Mouse (Mus musculus) left cerebral cortex, postnatal 10 days (tissue): ENCODE measurements around the gene Oas1c. TPM values are rescaled to one million over a fixed set of nuclear protein-coding genes. Genes with fewer than 3 reads are reported as not detected.
"Not testable (repeated sequence)": the region's sequence is repeated elsewhere in the genome, so short reads cannot be mapped to it uniquely, and the experiment has no call there.

Source experiments
- DNase-seq, 2 experiments: peaks; one replicate each; pipeline ENCODE4 v3.0.0; 2021 to 2022; ENCODE audit warnings: low spot score in 2 of 2, mixed read lengths in 1 of 2; ENCODE audit errors: extremely low spot score in 1 of 2
- intact Hi-C: fragments of 180-260 bp; cut with DNase I; formaldehyde crosslinking; loops from one replicate; pipeline ENCODE4 v1.15.1; 2025
- microRNA-seq: library from miRNA; unstranded; fragments of <30 nt; microRNA quantifications from one replicate; pipeline ENCODE4 v1.2.0, GENCODE M21; 2022
- total RNA-seq, 2 experiments: library from RNA; stranded (reverse); gene quantifications; 2 replicates each; pipeline ENCODE4 v1.2.3; 2021

Oas1c gene
- total RNA-seq, 2 experiments from 2014 or later = 1.1 TPM

- intact Hi-C loops, DNase-seq: not testable (repeated sequence)
Observed at GRCm38 (mm10) chr5:120795480-120796034, 16.8 kb downstream of the Oas1c start, which contains the start of gene Oas1e. Oas1e (minus strand) TSS chr5:120795530.

- peak in 1 of 2 experiments; percentile 47 for DNase-seq
- intact Hi-C loops = no loop called here
Observed at GRCm38 (mm10) chr5:120793043-120793442, 19.3 kb downstream of the Oas1c start.

- intact Hi-C loops = no loop called here
- DNase-seq = no peak
Observed at GRCm38 (mm10) chr5:120787042-120787441, 25.3 kb downstream of the Oas1c start.

GRCm38 (mm10) chr5:120782446-120782845, 29.9 kb downstream of the Oas1c start:
- no peak for DNase-seq
- intact Hi-C loops = no loop called here

GRCm38 (mm10) chr5:120781646-120782045, 30.7 kb downstream of the Oas1c start:
- intact Hi-C loops = no loop called here
- DNase-seq = no peak

- intact Hi-C loops = no loop called here
- no peak for DNase-seq
Observed at GRCm38 (mm10) chr5:120779922-120780321, 32.4 kb downstream of the Oas1c start.

- intact Hi-C loops = no loop called here
- no peak for DNase-seq
Observed at GRCm38 (mm10) chr5:120778941-120779340, 33.4 kb downstream of the Oas1c start.

GRCm38 (mm10) chr5:120777478-120777877, 34.8 kb downstream of the Oas1c start, which contains the start of gene Oas3:
Oas3 (minus strand) TSS chr5:120777661.
- intact Hi-C loops = no loop called here
- no peak for DNase-seq

GRCm38 (mm10) chr5:120776801-120777200, 35.5 kb downstream of the Oas1c start:
- intact Hi-C loops = no loop called here
- DNase-seq = no peak

- intact Hi-C loops = no loop called here
- DNase-seq = no peak
Observed at GRCm38 (mm10) chr5:120775287-120775985, 36.9 kb downstream of the Oas1c start.

GRCm38 (mm10) chr5:120769396-120769795, 42.9 kb downstream of the Oas1c start:
- DNase-seq = no peak
- intact Hi-C loops = no loop called here

- DNase-seq = no peak
- intact Hi-C loops = no loop called here
Observed at GRCm38 (mm10) chr5:120765010-120765409, 47.3 kb downstream of the Oas1c start.

GRCm38 (mm10) chr5:120761901-120762300, 50.4 kb downstream of the Oas1c start:
- no peak for DNase-seq
- intact Hi-C loops = no loop called here

GRCm38 (mm10) chr5:120754215-120754614, 58.1 kb downstream of the Oas1c start:
- intact Hi-C loops = no loop called here
- DNase-seq = no peak

GRCm38 (mm10) chr5:120752786-120753185, 59.5 kb downstream of the Oas1c start:
- intact Hi-C loops = no loop called here
- DNase-seq = no peak

GRCm38 (mm10) chr5:120751206-120751605, 61.1 kb downstream of the Oas1c start:
- intact Hi-C loops = no loop called here
- DNase-seq = no peak

Small RNA genes lying within 50 kb of the gene (microRNA-seq; reads per million reads assigned to microRNA genes)
- gene Gm22907 = not detected

Other genes starting within 250 kb of the Oas1c start
- 10 to 100 TPM; 39.2 to 45.2 TPM for gene Tpcn1, start 223.8 kb downstream of the Oas1c start, total RNA-seq
- under 1 TPM; 0.36 to 0.47 TPM for gene Iqcd, start 223.5 kb downstream of the Oas1c start, total RNA-seq
- gene Rita1, start 199.9 kb downstream of the Oas1c start, total RNA-seq = 10 to 100 TPM; 29.5 to 31.2 TPM
- 10 to 100 TPM; 47.5 to 48.8 TPM for gene Ddx54, start 199.8 kb downstream of the Oas1c start, total RNA-seq
- 1 to 10 TPM in 1 of 2 experiments, not detected in 1; 1.1 TPM for gene Cfap73, start 178.3 kb downstream of the Oas1c start, total RNA-seq
- 100 to 1,000 TPM; 107 to 122 TPM for gene Rasal1, start 163.7 kb downstream of the Oas1c start, total RNA-seq
- gene Dtx1, start 100.6 kb downstream of the Oas1c start, total RNA-seq = 10 to 100 TPM; 84.4 to 90.4 TPM
- under 1 TPM in 1 of 2 experiments, not detected in 1; 0.28 TPM for gene Oas2, start 62.7 kb downstream of the Oas1c start, total RNA-seq
- under 1 TPM in 1 of 2 experiments, not detected in 1; 0.06 TPM for gene Oas3, start 34.9 kb downstream of the Oas1c start, total RNA-seq
- not detected for gene Oas1e, start 17.0 kb downstream of the Oas1c start, total RNA-seq
- gene Oas1f, start 34.9 kb upstream of the Oas1c start, total RNA-seq = not detected
- not detected for gene Oas1h, start 48.9 kb upstream of the Oas1c start, total RNA-seq
- gene Oas1g, start 75.1 kb upstream of the Oas1c start, total RNA-seq = not detected
- under 1 TPM in 1 of 2 experiments, not detected in 1; 0.18 TPM for gene Oas1a, start 95.0 kb upstream of the Oas1c start, total RNA-seq
- gene Oas1d, start 102.0 kb upstream of the Oas1c start, total RNA-seq = not detected
- 100 to 1,000 TPM; 188 to 210 TPM for gene Rph3a, start 197.6 kb upstream of the Oas1c start, total RNA-seq